Mouse (Mus musculus) mouse embryonic stem cell (cell line): ENCODE measurements around the gene Rassf4.
"Not testable (repeated sequence)": the region's sequence is repeated elsewhere in the genome, so short reads cannot be mapped to it uniquely, and the experiment has no call there.

Experiments
- in situ Hi-C, 2 experiments: fragments of 300-500 bp; cut with MboI; formaldehyde crosslinking; loops; 1 replicate in 1 of 2; 3 replicates in 1 of 2; pipeline ENCODE4 v1.14.3; 2019 to 2020; ENCODE audit warnings: low sequenced_read_pairs in 2 of 2, low pct_unique_long_range_greater_than_20kb in 1 of 2, mixed read lengths in 1 of 2; ENCODE audit not compliant: unreplicated experiment in 1 of 2

The Rassf4 gene

GRCm38 (mm10) chr6:116649811-116650210 lies 23.9 kb downstream of the Rassf4 start:
- in situ Hi-C loops = loop anchor here in 1 of 2 experiments (10.0 kb wide), 1 partner anchor 55 kb away; no protein-coding TSS in a partner anchor

- in situ Hi-C loops = no loop called here
Observed at GRCm38 (mm10) chr6:116647763-116648162, 26.0 kb downstream of the Rassf4 start.

- in situ Hi-C loops = no loop called here
Observed at GRCm38 (mm10) chr6:116644335-116644734, 29.4 kb downstream of the Rassf4 start.

DNA sequence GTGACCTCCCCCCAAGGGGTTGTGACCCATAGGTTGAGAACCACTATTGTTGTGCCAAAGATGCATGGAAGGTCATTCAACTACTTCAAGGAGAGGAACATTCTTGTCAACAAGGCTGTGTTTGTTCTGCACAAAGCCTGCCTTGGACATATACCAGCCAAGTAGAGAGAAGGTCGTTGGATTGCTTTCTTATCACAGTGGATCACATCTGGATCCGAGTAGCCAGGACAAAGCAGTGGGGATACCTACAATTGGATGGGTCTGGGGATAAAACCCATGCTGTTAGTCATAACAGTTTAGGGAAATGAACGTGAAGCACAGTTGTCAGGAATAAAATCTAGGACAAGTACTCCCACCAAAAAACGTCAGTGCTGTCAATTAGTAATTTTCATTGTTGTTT lies 29.9 kb downstream of the Rassf4 start:
- in situ Hi-C loops = no loop called here

GRCm38 (mm10) chr6:116642942-116643341 lies 30.8 kb downstream of the Rassf4 start:
- in situ Hi-C loops = no loop called here

DNA sequence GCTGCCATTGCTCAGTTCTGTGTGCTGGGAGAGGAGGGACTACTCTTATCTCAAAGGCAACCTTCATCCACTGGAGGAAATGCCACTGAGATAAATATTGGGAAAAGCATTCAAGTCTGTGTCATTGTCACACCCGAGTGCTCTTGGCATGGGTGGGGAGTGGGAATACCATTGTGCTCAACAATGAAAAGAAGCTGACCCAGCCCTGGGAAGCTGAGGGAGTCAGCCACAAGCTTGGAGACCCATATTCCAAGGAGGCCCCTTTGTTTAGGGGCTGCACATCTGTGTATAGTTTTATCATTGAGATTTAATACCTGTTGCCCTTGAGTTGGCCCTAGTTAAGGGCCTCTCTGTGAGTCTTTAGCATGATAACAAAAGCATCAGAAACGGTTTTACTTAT lies 34.1 kb downstream of the Rassf4 start:
- in situ Hi-C loops = no loop called here

DNA sequence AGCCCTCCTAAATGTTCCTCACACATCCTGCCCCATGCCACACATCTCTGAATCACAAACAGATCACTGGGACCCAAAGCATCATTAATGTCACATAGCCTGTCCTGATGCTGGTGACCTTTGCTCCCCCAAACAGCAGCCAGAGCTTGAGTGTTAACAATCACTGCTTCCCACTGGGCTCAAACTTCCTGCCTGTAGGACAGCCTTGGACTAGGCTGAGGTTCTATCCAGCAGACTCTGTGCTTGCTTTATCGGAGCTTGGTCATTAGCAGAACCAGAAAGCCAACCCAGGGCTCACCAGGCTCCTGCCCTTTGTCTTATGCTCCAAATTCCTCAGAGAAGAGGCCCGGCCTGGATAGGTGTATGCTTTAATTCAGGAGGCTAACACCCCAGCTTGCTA lies 34.9 kb downstream of the Rassf4 start:
- in situ Hi-C loops = no loop called here

- in situ Hi-C loops = no loop called here
Observed at GRCm38 (mm10) chr6:116637496-116637895, 36.3 kb downstream of the Rassf4 start.

DNA sequence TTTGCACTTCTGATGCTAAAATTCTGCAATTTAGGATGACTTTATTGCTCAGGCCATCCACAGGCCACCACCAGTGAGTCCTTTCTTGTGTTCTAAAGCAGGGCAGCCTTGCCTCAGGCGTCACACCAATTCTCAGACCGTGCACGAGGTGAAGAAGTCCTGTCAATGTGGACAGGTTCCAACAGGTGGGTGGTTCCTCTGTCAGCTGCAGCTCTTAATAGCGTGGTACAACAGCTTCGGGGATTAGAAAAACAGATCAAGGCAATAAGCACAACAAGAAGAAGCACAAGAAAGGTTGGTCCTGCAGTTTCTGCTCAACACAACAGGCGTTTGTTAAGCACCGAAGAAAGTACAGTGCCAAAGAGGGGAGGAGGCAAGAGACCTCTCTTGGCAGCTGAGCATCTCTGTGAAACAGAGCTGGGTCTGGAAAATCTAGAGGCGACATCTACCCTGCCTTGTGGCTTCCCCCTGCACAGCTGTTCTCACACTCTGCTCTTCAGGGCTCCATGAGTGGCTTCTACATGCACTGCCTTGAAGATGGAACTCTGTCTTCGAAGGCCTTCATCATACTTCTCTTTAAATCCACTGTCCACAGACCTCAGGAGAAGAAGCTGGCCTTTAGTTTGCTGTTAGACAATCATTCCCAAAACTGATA lies 37.0 kb downstream of the Rassf4 start:
- in situ Hi-C loops = no loop called here

- in situ Hi-C loops = no loop called here
Observed at GRCm38 (mm10) chr6:116635251-116636180, 38.2 kb downstream of the Rassf4 start.

GRCm38 (mm10) chr6:116633741-116634695 lies 39.7 kb downstream of the Rassf4 start:
- in situ Hi-C loops = no loop called here

- in situ Hi-C loops = no loop called here
Observed at GRCm38 (mm10) chr6:116632129-116632528, 41.6 kb downstream of the Rassf4 start.

GRCm38 (mm10) chr6:116629766-116630165 lies 44.0 kb downstream of the Rassf4 start:
- in situ Hi-C loops = no loop called here

DNA sequence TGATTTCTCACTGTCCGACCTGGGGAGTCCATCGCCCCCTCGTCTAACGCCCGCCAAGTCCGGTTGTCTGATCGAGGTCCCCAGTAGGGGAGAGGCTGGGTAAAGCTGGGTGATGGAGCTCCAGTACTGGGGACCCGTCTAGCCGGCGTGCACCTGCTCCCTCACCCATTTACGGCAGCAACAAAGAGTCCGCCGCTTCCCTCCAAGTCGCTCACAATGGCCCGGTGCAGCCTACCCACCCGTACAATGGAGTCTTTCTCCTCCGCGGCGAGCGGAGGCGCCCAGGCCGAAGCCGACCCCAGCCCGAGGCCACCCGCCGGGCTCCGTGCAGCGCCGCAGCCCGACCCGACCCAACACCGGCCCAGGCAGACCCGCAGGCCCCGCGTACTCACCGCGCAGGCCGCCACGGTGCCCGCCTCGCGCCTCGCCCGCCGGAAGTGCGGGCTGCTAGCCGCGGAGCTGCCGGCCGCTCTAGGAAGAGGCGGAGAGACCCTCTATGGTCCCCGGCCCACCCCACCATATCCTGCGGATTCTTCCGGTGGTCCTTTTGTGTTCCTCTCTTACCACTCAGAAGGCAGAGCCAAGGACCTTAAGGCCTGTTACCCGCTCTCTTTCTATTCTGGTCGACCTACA lies 45.1 kb downstream of the Rassf4 start, which contains the start of gene Zfp422:
Gene Zfp422, minus strand, starts transcription at position 461 of the 633 bp plus-strand sequence.
- in situ Hi-C loops = no loop called here

DNA sequence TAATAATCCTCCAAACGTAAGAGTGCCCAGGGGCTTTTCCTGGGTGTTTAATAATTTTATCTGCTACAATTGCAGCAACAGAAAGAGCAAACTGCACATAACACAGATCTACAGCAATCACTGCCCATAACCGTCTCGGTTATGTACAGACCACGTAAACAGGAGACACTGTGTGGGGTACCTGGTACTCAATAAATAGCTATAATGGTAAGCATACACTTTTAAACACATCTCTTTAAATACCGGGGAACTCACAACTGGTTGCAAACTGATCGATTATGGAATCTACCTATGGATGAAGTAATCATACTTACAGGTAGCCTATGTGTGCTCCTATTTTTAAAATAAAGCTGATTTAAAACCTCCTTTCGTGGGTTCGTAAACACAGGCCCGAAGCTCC lies 45.7 kb downstream of the Rassf4 start:
- in situ Hi-C loops = no loop called here

DNA sequence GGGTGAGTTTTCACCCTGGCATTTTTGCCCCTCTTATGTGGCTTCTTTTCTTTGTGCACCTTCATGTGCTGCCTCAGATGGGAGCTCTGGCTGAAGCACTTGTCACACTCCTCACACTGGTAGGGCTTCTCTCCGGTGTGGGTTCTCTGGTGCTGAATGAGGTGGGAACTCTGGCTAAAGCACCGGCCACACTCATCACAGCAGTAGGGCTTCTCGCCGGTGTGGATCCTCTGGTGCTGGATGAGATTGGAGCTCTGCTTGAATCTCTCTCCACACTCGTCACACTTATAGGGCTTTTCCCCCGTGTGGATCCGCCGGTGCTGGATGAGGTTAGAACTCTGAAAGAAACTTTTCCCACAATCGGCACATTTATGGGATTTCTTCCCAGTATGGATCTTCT lies 47.3 kb downstream of the Rassf4 start:
- in situ Hi-C loops = not testable (repeated sequence)

- in situ Hi-C loops = no loop called here
Observed at GRCm38 (mm10) chr6:116621318-116622023, 52.3 kb downstream of the Rassf4 start.

DNA sequence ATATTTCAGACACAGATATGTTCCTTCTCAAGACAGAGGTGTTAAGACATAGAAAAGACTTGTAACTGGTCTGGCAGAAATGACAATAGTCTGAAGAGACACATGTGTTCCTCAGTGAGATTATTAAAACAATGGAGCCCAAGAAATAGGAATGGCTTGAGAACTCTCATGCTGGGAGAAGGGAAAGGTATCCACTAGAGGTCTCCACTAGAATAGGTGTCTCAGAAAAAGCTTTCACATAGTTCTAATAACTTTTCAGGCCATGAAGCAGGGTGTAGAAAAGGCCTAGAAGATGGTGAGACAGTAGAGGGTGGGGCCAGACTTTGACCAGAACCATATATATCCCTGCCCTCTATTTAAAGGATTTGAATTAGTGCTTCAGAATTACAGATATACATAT lies 55.7 kb downstream of the Rassf4 start:
- in situ Hi-C loops = no loop called here
